Mouse (Mus musculus): ENCODE data around the gene Pxk.

The Pxk gene

DNA sequence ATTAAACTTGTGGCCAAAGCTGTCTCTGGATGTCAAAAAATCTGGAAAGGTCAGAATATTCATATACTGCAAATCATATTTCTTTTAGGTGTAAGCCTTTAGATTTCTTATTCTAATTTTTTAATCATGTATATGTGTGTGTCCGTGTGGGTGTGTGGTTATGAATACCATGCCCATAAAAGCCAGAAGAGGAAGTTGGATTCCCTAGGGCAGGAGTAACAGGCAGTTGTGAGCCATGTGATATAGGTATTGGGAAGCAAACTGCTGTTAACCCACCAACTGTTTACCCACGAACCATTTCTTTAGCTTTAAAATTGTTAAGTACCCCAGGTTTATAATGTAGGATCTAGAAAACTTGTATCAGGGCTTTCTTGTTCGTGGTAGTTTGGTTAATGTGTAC is 21.9 kb downstream of the Pxk start:
- no peak for TF ChIP-seq GATA4 (IDR thresholded peaks at IDR 0.05; ENCODE audit: insufficient replicate concordance, low read length)

DNA sequence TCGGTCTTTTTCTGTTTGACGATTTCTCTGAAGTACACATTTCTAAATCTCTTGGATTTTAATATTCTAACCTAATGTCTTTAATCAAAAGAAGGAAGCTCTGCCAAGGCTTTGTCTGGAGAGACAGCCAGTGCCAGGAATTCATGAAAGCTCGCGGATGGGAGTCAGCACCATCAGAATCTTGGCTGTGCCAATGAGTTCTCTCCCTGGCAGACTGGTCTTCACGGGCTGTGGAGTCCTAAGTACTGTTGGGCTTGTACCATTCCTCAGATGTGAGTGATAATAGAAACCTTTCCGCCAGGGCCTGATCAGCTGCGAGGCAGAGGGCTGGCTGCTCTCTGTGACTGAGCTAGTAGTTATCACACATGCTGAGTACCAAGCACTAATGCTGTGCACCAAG is 25.1 kb downstream of the Pxk start:
- TF ChIP-seq GATA4 (IDR thresholded peaks at IDR 0.05; ENCODE audit: insufficient replicate concordance, low read length) = no peak

DNA sequence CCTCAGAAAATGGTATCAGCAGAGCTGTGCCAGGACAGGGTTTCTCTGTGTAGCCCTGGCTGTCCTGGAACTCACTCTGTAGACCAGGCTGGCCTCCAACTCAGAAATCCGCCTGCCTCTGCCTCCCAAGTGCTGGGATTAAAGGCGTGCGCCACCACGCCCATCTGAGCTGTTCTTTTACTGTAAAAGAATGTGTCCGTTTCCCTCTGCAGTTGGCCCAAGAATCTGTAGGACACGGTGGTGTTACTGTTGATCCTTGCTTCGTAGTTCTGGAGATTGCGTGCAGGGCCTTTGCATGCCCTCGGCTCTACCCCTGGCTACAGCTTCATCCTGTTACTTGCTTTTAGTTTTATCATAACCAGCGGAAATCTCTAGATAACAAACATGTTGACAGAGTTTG is 25.6 kb downstream of the Pxk start:
- peak; percentile 63; the same call in 1 of the 2 replicates for TF ChIP-seq GATA4 (IDR thresholded peaks at IDR 0.05; ENCODE audit: insufficient replicate concordance, low read length)

DNA sequence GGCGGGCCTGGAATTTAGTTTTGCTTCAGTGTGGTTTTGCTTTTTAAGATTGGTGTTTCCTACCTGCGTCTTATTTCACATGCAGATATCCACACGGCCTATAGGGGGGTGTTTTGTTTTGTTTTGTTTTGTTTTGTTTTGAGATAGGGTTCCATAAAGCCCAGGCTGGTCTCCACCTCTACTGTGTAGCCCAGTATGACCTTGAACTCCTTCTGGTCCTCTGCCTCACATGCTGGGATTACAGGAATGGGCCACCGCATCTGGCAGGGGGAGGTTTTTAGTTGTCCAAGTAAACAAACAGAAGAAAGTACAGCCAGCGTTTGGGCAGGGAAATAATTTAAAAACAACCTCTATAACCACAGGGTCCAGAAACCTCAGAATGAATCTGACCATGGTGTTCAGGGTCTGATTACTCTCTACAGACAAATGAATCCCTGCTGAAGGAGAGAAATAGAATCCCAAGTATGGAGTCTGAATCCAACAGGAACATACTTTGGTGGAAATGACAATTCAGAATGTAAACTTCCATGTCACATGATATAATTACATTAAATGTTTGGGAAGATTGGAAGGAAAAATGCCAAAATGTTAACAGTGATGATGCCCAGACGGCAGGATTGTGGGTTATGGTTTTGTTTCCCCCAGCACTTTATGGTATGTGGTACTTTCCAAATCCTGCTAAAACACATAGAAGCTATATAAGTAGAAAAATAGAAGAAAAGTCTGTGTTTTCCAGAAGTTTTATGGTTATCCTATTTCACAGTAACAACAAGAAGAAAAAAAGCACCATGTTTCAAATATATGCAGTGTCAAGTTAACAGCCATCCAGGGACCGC is 26.3 kb downstream of the Pxk start:
- TF ChIP-seq GATA4 (IDR thresholded peaks at IDR 0.05; ENCODE audit: insufficient replicate concordance, low read length) = no peak

DNA sequence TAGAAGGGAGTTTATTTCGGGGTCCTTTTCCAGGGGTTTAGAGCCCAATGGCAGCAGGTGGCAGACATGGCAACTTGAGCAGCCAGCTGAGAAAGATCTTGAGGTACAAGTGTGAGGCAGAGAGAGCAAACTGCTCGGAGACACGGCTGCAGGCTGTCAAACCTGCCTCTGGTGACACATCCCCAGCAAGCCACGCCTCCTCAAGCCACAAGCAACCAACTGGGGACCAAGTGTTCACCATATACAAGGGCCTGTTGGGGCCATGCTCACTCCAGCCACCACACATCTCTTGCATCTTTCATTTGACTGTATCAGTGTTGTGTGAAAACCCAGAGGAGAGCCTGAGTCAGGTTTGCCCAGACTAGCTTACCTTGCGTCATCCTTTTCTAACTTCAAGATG is 30.0 kb downstream of the Pxk start:
- TF ChIP-seq GATA4 (IDR thresholded peaks at IDR 0.05; ENCODE audit: insufficient replicate concordance, low read length) = no peak

DNA sequence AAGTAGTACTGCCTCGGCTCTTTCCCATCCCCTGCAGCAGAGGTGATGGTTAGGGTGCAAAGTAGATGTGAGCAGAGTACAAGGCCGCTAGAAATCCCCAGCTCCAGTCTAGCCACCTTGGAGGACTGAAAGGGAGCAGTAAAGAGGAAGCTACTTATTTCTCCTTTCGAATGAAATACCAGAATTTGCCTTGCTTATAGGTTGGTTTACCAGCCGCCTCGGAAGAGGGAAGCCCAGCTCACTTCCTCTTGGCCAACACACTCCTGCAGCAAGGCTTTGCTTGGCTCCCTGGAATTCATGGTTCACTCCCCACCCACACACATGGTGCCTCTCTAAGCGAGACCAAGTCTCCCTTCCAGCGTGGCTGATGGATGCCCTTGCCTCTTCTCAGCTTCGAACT is 34.8 kb downstream of the Pxk start:
- no peak for TF ChIP-seq GATA4 (IDR thresholded peaks at IDR 0.05; ENCODE audit: insufficient replicate concordance, low read length)

DNA sequence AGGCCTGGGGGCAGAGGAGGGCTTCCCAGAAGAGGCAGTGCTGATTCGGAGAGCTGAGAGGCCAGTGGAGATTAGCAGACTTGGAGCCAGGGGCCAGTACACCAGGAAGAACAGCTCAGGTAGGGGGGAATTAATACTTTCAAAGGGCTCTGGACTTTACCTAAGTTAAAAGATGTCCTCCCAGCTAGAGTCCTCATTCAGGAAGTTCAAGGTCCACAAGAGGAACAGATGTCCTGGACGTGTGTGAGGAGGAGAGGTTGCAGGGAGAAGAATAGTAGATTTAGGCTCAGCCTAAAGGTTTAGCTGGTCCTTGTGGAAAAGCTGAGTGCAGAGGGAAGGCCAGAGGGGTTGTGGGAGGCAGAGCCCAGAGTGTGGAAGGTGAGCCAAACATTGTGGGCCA is 36.2 kb downstream of the Pxk start:
- TF ChIP-seq GATA4 (IDR thresholded peaks at IDR 0.05; ENCODE audit: insufficient replicate concordance, low read length) = no peak

DNA sequence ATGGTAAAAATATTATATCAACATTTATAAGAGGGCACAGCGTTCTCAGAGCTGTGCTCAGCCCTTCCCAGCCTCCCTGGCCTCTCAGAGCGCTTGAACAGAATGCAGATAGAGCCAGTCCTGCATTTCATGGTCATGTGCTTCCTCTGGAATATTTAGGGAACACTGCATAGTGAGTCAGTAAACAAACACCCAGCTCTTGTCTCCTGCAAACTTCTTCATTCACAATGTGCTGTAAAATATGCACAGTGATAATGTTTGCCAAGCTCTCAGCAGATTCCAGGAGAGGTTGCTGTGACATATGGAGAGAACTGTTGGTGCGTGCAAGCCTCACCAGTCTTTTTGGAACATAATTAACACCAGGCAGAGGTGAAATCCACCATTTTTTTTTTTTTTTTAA is 37.1 kb downstream of the Pxk start:
- no peak for TF ChIP-seq GATA4 (IDR thresholded peaks at IDR 0.05; ENCODE audit: insufficient replicate concordance, low read length)

DNA sequence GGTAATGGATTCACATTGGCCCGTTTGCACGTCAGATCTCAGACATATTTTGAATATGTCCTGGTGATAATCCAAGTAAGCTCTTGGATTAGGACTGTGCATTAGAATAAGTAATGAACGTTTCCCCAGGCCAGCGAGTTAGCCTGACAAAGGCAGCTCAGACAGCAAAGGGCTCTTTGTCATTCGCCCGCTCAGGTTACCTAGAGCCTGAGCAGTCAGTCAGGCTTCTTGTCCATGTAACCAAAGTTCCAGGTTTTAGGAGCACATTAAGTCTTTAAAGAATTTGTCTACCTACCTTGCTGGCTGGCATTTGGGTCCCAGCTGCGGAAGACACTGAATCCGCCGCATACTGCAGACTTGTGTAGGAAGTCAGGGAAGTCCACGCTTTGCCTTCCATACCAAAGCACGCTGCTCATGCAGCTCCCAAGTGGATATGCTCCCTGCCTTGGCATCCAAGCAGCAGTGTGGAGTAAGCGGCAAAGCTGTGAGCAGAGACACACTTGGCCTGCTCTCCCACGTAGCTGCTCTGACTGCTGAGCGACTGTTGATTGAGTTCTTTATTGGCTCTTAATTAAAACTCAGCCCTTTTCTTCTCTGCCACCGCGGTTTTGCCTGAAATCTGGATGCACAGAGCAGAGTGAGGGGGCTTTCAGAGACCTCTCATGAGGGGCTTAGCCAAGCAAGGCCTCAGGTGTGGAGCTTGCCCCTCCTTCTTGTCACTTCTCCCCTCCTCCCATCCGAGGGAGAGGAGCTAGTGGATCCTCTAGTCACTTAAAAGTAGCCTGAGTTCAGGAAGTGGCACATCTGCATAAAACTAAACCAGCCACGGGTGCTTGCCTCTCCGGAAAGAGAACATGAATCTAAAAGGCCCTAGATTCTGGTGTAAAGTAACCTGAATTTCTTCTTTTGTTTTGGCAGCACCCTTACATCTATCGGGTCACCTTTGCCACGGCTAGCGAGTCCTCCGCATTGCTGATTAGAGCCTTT is 42.0 kb downstream of the Pxk start:
- TF ChIP-seq GATA4 (IDR thresholded peaks at IDR 0.05; ENCODE audit: insufficient replicate concordance, low read length) = no peak

DNA sequence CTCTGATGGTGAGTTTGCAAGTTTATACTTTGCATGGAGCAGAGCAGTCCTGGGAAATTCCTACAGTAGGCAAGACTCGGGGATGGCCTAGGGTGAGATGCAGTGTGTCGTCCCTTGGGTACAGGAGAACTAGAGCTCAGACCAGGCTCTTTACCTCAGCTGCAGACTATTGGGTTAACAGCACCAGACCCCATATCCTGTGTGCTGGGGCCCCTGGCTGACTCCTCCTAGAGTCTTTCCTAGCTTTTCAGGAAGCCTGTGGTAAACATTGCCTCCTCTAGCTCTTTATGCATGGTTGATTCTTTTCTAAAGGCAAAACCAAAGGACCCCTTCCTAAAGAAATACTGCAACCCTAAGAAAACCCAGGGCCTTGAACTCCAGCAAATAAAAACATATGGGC is 43.1 kb downstream of the Pxk start:
- TF ChIP-seq GATA4 (IDR thresholded peaks at IDR 0.05; ENCODE audit: insufficient replicate concordance, low read length) = no peak

DNA sequence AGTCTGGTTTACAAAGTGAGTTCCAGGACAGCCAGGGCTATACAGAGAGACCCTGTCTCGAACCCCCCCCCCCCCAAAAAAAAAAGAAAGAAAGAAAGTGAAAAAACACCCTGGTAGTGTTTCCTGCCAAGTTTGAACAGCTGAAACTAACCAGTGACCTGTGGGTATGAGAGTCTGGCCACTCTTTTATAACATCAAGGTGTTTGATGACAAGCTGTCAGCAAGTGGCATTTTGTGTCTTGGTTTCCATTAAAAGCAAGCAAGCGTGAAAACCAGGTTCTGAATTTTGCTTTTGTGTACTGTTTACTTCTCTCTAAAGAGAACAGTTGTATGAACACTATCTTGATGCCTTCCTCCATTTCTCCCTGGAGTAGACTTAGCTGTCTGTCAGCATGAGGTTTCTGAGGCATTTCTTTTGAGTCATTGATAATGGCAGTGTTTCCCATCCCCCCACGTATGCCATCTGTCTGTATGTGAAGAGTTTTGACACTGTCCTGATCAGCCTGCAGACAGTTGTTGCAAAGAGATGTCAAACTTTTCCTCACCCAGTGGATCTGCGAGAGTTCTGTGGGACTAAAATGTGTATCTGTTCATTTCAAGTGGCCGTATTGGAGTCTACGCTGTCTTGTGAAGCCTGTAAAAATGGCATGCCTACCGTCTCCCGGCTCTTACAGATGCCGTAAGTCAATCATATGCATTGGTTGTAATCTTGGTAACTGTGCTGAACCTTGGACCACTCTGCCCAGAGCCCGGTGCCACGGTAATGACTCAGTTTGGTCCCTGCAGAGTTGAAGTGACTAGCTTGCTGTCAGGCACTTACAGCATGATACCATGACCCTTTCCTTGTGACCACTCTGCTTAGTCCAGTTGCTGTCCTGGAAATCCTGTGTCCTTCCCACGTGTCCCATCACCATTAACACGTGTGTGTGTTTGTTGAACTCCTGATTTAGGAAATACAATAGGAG is 47.9 kb downstream of the Pxk start:
- no peak for TF ChIP-seq GATA4 (IDR thresholded peaks at IDR 0.05; ENCODE audit: insufficient replicate concordance, low read length)

DNA sequence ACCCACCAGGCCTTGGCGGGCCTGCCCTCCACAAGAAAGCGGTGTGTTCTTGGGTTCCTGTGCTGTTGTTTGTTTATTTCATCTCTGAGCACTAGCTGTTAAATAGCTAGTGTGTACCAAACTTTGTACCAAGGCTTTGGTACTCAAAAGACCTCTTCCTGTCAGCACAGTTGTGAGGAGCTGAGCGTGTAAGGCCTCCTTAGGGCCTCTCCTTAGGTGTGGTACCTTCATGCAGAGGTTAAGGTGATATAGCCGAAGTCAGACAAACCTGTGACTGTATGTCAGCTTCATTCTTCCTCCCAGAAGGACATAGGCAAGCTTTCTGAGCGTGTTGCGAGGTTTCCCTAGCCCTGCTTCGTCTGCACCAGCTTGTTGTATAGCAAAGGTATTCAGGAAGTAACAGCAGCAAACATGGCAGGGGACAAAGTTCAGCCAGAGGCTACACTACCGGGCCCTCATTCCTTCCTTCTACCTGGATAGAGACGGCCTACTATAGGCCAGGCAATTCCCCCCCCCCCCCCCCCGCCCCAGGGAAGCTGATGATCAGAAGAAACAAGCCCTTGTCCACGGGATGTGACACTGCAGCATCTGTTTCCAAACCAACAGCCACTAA is 48.7 kb downstream of the Pxk start:
- no peak for TF ChIP-seq GATA4 (IDR thresholded peaks at IDR 0.05; ENCODE audit: insufficient replicate concordance, low read length)

DNA sequence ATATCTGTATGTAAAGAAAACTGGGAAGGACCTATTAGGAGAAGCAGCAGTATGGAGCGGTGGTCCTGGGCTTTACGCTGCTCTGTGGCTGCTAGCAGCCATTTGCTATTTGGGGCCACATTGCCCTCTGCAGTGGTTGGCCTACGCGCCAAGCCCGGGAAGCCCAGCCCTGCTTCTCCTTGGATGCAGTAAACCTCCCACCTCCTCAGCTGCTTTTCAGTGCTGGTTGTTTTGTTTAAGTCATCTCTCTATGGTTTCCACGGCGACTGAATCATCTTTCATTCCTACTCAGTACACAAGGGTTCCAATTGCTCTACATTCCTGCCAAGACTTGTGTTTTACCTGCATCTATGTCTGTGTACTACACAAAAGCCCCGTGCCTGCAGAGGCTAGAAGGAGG is 50.8 kb downstream of the Pxk start:
- no peak for TF ChIP-seq GATA4 (IDR thresholded peaks at IDR 0.05; ENCODE audit: insufficient replicate concordance, low read length)

DNA sequence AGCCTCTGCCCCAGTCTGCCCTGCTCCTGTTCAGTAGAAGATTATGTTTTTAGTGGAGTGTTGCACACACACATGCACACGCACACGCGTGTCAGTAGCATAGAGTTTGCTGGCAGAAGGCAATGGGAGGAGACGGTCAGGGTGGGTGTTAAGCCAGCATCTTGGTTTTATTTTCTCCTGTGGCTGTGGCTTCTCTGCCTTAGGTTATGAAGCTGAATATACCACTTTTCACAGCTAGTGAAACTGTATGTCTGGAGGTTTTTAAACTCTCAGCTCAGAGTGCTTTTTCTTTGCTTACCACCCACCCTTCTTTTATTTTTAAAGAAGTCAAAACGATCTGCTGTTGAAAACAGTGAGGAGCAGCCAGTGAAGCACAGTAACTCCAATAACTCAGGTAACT is 53.7 kb downstream of the Pxk start:
- TF ChIP-seq GATA4 (IDR thresholded peaks at IDR 0.05; ENCODE audit: insufficient replicate concordance, low read length) = no peak
